Mouse (Mus musculus) cerebellum, adult 11 months (tissue): ENCODE results near the gene Fkbp14.

Source experiments
- DNase-seq: peaks from one replicate; pipeline ENCODE4 v3.0.0; 2022

Fkbp14 gene

GRCm38 (mm10) chr6:54597208-54597607, at the start of gene Fkbp14:
Fkbp14 (minus strand) TSS chr6:54597308.
- no peak for DNase-seq

- DNase-seq: no peak
Measured at GRCm38 (mm10) chr6:54643181-54643580, 46.1 kb upstream of the Fkbp14 start.

- DNase-seq: no peak
Measured at GRCm38 (mm10) chr6:54641953-54642352, 44.8 kb upstream of the Fkbp14 start.

GRCm38 (mm10) chr6:54639877-54640276, 42.8 kb upstream of the Fkbp14 start:
- no peak for DNase-seq

GRCm38 (mm10) chr6:54631462-54631861, 34.4 kb upstream of the Fkbp14 start:
- DNase-seq: peak; percentile 14

- peak; percentile 22 for DNase-seq
Measured at GRCm38 (mm10) chr6:54629734-54630133, 32.6 kb upstream of the Fkbp14 start.

- DNase-seq: no peak
Measured at GRCm38 (mm10) chr6:54628381-54628780, 31.3 kb upstream of the Fkbp14 start.

GRCm38 (mm10) chr6:54620357-54620756, 23.2 kb upstream of the Fkbp14 start:
- no peak for DNase-seq

- no peak for DNase-seq
Measured at GRCm38 (mm10) chr6:54619530-54619929, 22.4 kb upstream of the Fkbp14 start.

- DNase-seq: no peak
Measured at GRCm38 (mm10) chr6:54617363-54617762, 20.3 kb upstream of the Fkbp14 start.

- no peak for DNase-seq
Measured at GRCm38 (mm10) chr6:54606241-54606640, 9.1 kb upstream of the Fkbp14 start.

- no peak for DNase-seq
Measured at GRCm38 (mm10) chr6:54604001-54604715, 7.0 kb upstream of the Fkbp14 start.

- no peak for DNase-seq
Measured at GRCm38 (mm10) chr6:54602891-54603290, 5.8 kb upstream of the Fkbp14 start.

GRCm38 (mm10) chr6:54600681-54601347, 3.7 kb upstream of the Fkbp14 start:
- DNase-seq: no peak

- no peak for DNase-seq
Measured at GRCm38 (mm10) chr6:54597711-54598110, 603 bp upstream of the Fkbp14 start.

GRCm38 (mm10) chr6:54595330-54595878, 1.7 kb downstream of the Fkbp14 start:
- no peak for DNase-seq

- peak; percentile 93 for DNase-seq
Measured at GRCm38 (mm10) chr6:54594469-54595329, 2.4 kb downstream of the Fkbp14 start, which contains the start of gene Plekha8. Plekha8 (plus strand) TSS chr6:54595111.

GRCm38 (mm10) chr6:54593766-54594468, 3.2 kb downstream of the Fkbp14 start:
- no peak for DNase-seq

- DNase-seq: peak; percentile 89
Measured at GRCm38 (mm10) chr6:54592938-54593535, 4.1 kb downstream of the Fkbp14 start.

- DNase-seq: no peak
Measured at GRCm38 (mm10) chr6:54591778-54592177, 5.3 kb downstream of the Fkbp14 start.

GRCm38 (mm10) chr6:54590691-54591090, 6.4 kb downstream of the Fkbp14 start:
- DNase-seq: no peak

GRCm38 (mm10) chr6:54588212-54588611, 8.9 kb downstream of the Fkbp14 start:
- DNase-seq: no peak
